Mouse (Mus musculus): Measurements from ENCODE around the gene Slit3. TPM values are rescaled to one million over a fixed set of nuclear protein-coding genes. Genes with fewer than 3 reads are reported as not detected.

Gene Slit3
- polyA plus RNA-seq, 1 experiment from 2014 or later, result 13.0 TPM

- H3K27ac ChIP-seq (replicated peaks), result no peak overlapping the region
- no peaks in the 10 kb centered on the region for H3K36me3 ChIP-seq
- H3K9ac ChIP-seq, result no peak overlapping the region
- H3K4me2 ChIP-seq, result no peak overlapping the region
- no peak for ATAC-seq (ENCODE audit: low FRiP score, low read depth)
- WGBS, result 37% methylated on average over 7 of the region's 7 CpGs
- no peaks in the 10 kb centered on the region; the same call in 1 of the 2 replicates for H3K9me3 ChIP-seq
- H3K27me3 ChIP-seq, result peaks cover 14% of the 10 kb centered on the region
- H3K4me3 ChIP-seq, result no peak overlapping the region
- H3K4me1 ChIP-seq (replicated peaks), result peaks cover 8% of the 10 kb centered on the region; the same call in 1 of the 2 replicates
Measured at GRCm38 (mm10) chr11:35369964-35370363, 248.9 kb downstream of the Slit3 start.

DNA sequence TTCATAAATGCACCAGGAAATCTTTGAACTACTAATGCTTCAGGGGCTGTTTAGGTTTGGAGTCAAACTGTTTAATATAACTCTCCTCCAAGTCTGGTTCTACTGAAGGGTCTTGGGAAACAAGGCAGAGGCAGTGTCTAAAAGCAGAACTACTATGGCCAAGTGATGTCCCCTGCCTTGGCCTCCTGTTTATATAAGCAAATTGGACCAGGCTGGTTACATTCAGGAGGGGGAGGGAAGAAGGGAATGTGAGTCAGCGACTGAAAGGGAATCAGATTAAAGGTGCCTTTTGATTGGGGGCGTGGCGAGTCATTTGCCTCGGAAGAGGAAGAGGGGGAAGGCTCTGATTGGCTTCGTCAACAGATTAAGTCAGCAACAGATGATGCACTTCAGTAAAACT is 249.7 kb downstream of the Slit3 start:
- Histone ChIP-seq H3K27ac (replicated peaks) (no peak overlapping the region), H3K4me3 (no peak overlapping the region), H3K9ac (no peak overlapping the region), H3K36me3 (no peaks in the 10 kb centered on the region), H3K4me1 (replicated peaks) (peaks cover 5% of the 10 kb centered on the region; the same call in 1 of the 2 replicates), H3K27me3 (peaks cover 14% of the 10 kb centered on the region), H3K4me2 (no peak overlapping the region), H3K9me3 (no peaks in the 10 kb centered on the region; the same call in 1 of the 2 replicates)
- WGBS, result 34% methylated on average over 5 of the region's 5 CpGs
- ATAC-seq (ENCODE audit: low FRiP score, low read depth), result no peak

DNA sequence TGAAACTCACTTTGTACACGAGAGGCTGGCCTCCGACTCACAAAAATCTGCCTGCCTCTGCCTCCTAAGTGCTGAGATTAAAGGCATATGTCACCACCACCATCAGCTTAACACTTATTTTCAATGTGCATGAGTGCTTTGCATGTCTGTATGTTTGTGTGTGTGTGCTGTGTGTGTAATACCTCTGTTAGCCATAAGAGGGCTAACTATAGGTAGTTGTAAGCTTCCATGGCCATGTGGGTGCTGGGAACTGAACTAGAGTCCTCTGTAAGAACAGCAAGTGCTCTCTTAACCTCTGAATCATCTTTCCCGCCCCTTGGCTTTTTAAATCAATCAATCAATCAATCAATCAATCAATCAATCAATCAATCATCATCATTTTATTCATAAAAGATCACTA is 251.4 kb downstream of the Slit3 start:
- Histone ChIP-seq H3K4me3 (no peak overlapping the region), H3K36me3 (no peaks in the 10 kb centered on the region), H3K4me2 (no peak overlapping the region), H3K4me1 (replicated peaks) (peaks cover 3% of the 10 kb centered on the region; the same call in 1 of the 2 replicates), H3K27me3 (peaks cover 11% of the 10 kb centered on the region), H3K27ac (replicated peaks) (no peak overlapping the region), H3K9ac (no peak overlapping the region), H3K9me3 (no peaks in the 10 kb centered on the region; the same call in 1 of the 2 replicates)
- 94% methylated on average over 3 of the region's 3 CpGs for WGBS
- no peak for ATAC-seq (ENCODE audit: low FRiP score, low read depth)

DNA sequence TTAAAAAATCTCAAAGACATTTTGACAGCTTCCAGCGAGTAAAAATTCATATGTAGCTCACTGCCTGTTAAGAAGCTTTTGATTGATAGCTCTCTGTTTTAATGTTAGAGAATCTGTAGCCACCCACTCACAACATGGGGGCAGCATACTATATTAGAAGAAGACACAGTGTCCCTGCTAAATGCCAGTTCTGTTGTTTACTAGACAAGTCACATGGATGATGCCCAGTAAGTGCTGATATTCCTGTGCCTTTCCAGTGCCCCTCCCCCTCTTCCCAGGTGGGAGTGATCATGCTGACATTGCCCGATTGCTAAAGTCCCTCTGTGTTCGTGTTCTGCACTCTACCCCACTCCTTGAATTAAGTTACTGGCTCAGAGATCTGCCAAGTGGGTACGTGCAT is 254.0 kb downstream of the Slit3 start:
- WGBS, result 74% methylated on average over 4 of the region's 4 CpGs
- H3K9ac ChIP-seq, result no peak overlapping the region
- no peak overlapping the region for H3K27ac ChIP-seq (replicated peaks)
- no peak for ATAC-seq (ENCODE audit: low FRiP score, low read depth)
- no peak overlapping the region for H3K4me2 ChIP-seq
- no peak overlapping the region for H3K4me3 ChIP-seq
- no peaks in the 10 kb centered on the region; the same call in 1 of the 2 replicates for H3K9me3 ChIP-seq
- no peaks in the 10 kb centered on the region for H3K36me3 ChIP-seq
- H3K4me1 ChIP-seq (replicated peaks), result peaks cover under 1% of the 10 kb centered on the region; the same call in 1 of the 2 replicates
- no peaks in the 10 kb centered on the region for H3K27me3 ChIP-seq

GRCm38 (mm10) chr11:35378802-35379201 is 257.8 kb downstream of the Slit3 start:
- no peak for ATAC-seq (ENCODE audit: low FRiP score, low read depth)
- no peaks in the 10 kb centered on the region for H3K9me3 ChIP-seq
- WGBS, result 82% methylated on average over 7 of the region's 7 CpGs
- no peaks in the 10 kb centered on the region for H3K36me3 ChIP-seq
- H3K4me1 ChIP-seq (replicated peaks), result no peaks in the 10 kb centered on the region
- H3K27me3 ChIP-seq, result 0 out of 2 replicates have a peak, but pooled peaks cover 2% of the 10 kb centered on the region
- no peak overlapping the region for H3K9ac ChIP-seq
- H3K4me2 ChIP-seq, result no peak overlapping the region
- no peak overlapping the region for H3K4me3 ChIP-seq
- no peak overlapping the region for H3K27ac ChIP-seq (replicated peaks)

GRCm38 (mm10) chr11:35379407-35379806 is 258.4 kb downstream of the Slit3 start:
- H3K36me3 ChIP-seq, result no peaks in the 10 kb centered on the region
- no peaks in the 10 kb centered on the region for H3K9me3 ChIP-seq
- no peak for ATAC-seq (ENCODE audit: low FRiP score, low read depth)
- H3K4me1 ChIP-seq (replicated peaks), result no peaks in the 10 kb centered on the region
- H3K27ac ChIP-seq (replicated peaks), result no peak overlapping the region
- H3K27me3 ChIP-seq, result 0 out of 2 replicates have a peak, but pooled peaks cover 2% of the 10 kb centered on the region
- H3K4me2 ChIP-seq, result no peak overlapping the region
- 86% methylated on average over 7 of the region's 7 CpGs for WGBS
- H3K4me3 ChIP-seq, result no peak overlapping the region
- no peak overlapping the region for H3K9ac ChIP-seq

DNA sequence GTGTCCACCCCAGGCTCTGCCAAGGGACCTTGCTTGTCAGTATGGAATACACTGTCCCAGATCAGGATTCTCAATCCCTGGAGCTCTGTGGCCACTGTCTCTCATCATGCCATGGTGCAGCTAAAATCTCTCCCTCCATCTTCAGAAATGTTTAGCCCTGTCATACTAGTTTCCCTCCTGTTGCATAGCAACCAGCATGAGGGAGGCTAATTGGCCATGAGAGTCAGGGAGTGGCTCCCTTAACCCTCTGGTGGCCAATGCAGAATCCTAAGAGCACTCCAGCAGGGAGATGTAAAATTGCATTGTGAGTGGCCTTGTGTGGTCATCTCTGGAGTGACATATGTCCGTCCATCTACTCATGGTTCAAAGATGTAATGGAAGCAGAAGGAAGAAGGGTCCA is 259.7 kb downstream of the Slit3 start:
- WGBS, result 91% methylated on average over 1 of the region's 1 CpGs
- ATAC-seq (ENCODE audit: low FRiP score, low read depth), result no peak
- no peak overlapping the region for H3K4me3 ChIP-seq

GRCm38 (mm10) chr11:35385444-35385843 is 264.4 kb downstream of the Slit3 start:
- no peak for ATAC-seq (ENCODE audit: low FRiP score, low read depth)
- H3K4me3 ChIP-seq, result no peak overlapping the region
- no peak overlapping the region for H3K4me2 ChIP-seq
- H3K9ac ChIP-seq, result no peak overlapping the region
- no peaks in the 10 kb centered on the region for H3K9me3 ChIP-seq
- 42% methylated on average over 3 of the region's 3 CpGs for WGBS
- H3K27ac ChIP-seq (replicated peaks), result no peak overlapping the region
- H3K27me3 ChIP-seq, result 0 out of 2 replicates have a peak, but pooled peaks cover 6% of the 10 kb centered on the region
- H3K4me1 ChIP-seq (replicated peaks), result no peaks in the 10 kb centered on the region
- no peaks in the 10 kb centered on the region for H3K36me3 ChIP-seq

More for the DNA sequence above, 259.7 kb downstream of the Slit3 start:
- Histone ChIP-seq H3K36me3 (no peaks in the 10 kb centered on the region), H3K9ac (no peak overlapping the region), H3K27me3 (0 out of 2 replicates have a peak, but pooled peaks cover 2% of the 10 kb centered on the region), H3K27ac (replicated peaks) (no peak overlapping the region), H3K4me1 (replicated peaks) (no peaks in the 10 kb centered on the region), H3K4me2 (no peak overlapping the region), H3K9me3 (no peaks in the 10 kb centered on the region)

- Histone ChIP-seq H3K4me3 (no peak overlapping the region), H3K9ac (no peak overlapping the region), H3K4me2 (no peak overlapping the region), H3K27me3 (0 out of 2 replicates have a peak, but pooled peaks cover 4% of the 10 kb centered on the region), H3K36me3 (no peaks in the 10 kb centered on the region), H3K9me3 (no peaks in the 10 kb centered on the region), H3K4me1 (replicated peaks) (no peaks in the 10 kb centered on the region), H3K27ac (replicated peaks) (no peak overlapping the region)
- 77% methylated on average over 10 of the region's 10 CpGs for WGBS
- ATAC-seq (ENCODE audit: low FRiP score, low read depth), result no peak
Measured at GRCm38 (mm10) chr11:35387826-35388225, 266.8 kb downstream of the Slit3 start.

DNA sequence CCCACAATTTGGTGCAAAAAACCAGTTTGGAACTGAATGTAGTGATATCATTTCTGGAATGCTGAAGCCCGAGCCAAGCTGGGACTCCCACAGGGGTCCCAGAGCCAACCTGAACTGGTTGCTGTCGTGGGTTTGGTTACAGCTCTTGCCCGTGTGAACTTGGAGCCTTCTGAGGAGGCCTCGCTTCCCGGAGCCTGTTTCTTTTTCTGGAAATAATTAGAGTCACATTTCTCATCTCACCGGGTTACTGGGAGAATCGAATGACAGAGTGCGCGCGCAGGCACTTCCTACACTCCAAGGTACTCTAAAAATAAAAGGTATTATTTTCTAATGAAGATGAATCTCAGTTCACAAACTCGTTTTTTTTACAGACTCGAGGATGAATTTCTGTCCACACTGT is 267.4 kb downstream of the Slit3 start:
- Histone ChIP-seq H3K27me3 (0 out of 2 replicates have a peak, but pooled peaks cover 4% of the 10 kb centered on the region), H3K4me1 (replicated peaks) (no peaks in the 10 kb centered on the region), H3K9me3 (no peaks in the 10 kb centered on the region), H3K4me3 (no peak overlapping the region), H3K4me2 (no peak overlapping the region), H3K9ac (no peak overlapping the region), H3K36me3 (no peaks in the 10 kb centered on the region), H3K27ac (replicated peaks) (no peak overlapping the region)
- ATAC-seq (ENCODE audit: low FRiP score, low read depth), result no peak
- WGBS, result 76% methylated on average over 12 of the region's 12 CpGs

GRCm38 (mm10) chr11:35389341-35389740 is 268.3 kb downstream of the Slit3 start:
- H3K27me3 ChIP-seq, result 0 out of 2 replicates have a peak, but pooled peaks cover 4% of the 10 kb centered on the region
- H3K9ac ChIP-seq, result no peak overlapping the region
- no peak overlapping the region for H3K27ac ChIP-seq (replicated peaks)
- no peak overlapping the region for H3K4me3 ChIP-seq
- ATAC-seq (ENCODE audit: low FRiP score, low read depth), result no peak
- H3K4me1 ChIP-seq (replicated peaks), result 0 out of 2 replicates have a peak, but pooled peaks cover 2% of the 10 kb centered on the region
- H3K36me3 ChIP-seq, result no peaks in the 10 kb centered on the region
- no peak overlapping the region for H3K4me2 ChIP-seq
- no peaks in the 10 kb centered on the region for H3K9me3 ChIP-seq
- 72% methylated on average over 7 of the region's 7 CpGs for WGBS

DNA sequence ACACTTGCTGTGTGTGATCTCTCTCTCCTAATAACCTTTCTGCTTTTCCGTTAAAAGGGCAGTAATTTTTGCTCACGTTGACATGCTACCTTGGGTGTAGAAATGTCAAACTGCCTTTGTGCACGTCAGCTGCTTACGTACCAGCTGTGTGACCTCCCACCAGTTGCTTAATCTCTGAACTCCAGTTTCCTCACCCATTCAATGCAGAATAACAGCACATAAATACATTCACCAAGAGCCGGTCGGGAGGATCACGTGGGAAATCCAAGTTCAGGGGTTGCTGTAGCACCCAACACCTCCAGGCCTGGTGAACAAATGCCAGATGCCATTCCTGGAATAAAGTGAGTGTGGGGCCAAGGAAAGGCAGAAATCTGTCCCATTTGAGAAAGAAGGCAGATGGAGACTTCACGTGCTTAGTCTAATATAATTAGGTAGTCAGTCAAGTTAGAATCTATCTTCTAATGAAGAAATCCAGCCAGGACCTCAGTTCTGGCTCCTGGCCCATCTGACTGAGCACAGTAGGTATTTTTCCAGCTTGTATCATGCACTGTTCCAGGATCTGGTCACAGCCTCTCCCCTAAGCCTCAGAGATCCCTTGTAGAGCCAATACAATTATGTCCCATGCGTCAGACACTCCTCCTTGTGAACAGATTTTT is 268.9 kb downstream of the Slit3 start:
- Histone ChIP-seq H3K27me3 (0 out of 2 replicates have a peak, but pooled peaks cover 4% of the 10 kb centered on the region), H3K4me3 (no peak overlapping the region), H3K27ac (replicated peaks) (no peak overlapping the region), H3K4me2 (no peak overlapping the region), H3K4me1 (replicated peaks) (0 out of 2 replicates have a peak, but pooled peaks cover 2% of the 10 kb centered on the region), H3K9me3 (no peaks in the 10 kb centered on the region), H3K36me3 (no peaks in the 10 kb centered on the region), H3K9ac (no peak overlapping the region)
- no peak for ATAC-seq (ENCODE audit: low FRiP score, low read depth)
- 77% methylated on average over 9 of the region's 9 CpGs for WGBS
